Mouse (Mus musculus): ENCODE results near the gene Lekr1. TPM values are rescaled to one million over a fixed set of nuclear protein-coding genes. Genes with fewer than 3 reads are reported as not detected.

The Lekr1 gene
- polyA plus RNA-seq, 1 experiment from 2014 or later: 7.3 TPM

GRCm38 (mm10) chr3:65637313-65637712, 28.7 kb upstream of the Lekr1 start:
- Histone ChIP-seq H3K4me1 (peaks cover 12% of the 10 kb centered on the region; the same call in 1 of the 2 replicates), H3K27ac (no peak overlapping the region; the same call in 1 of the 2 replicates), H3K27me3 (replicated peaks) (no peaks in the 10 kb centered on the region), H3K36me3 (no peaks in the 10 kb centered on the region), H3K4me2 (no peak overlapping the region), H3K9me3 (no peaks in the 10 kb centered on the region), H3K4me3 (replicated peaks) (no peak overlapping the region), H3K9ac (no peak overlapping the region)
- 35% methylated on average over 7 of the region's 7 CpGs for WGBS
- peak; percentile 55; the same call in 1 of the 2 replicates for ATAC-seq (ENCODE audit: insufficient read depth, low FRiP score, low read depth)

DNA sequence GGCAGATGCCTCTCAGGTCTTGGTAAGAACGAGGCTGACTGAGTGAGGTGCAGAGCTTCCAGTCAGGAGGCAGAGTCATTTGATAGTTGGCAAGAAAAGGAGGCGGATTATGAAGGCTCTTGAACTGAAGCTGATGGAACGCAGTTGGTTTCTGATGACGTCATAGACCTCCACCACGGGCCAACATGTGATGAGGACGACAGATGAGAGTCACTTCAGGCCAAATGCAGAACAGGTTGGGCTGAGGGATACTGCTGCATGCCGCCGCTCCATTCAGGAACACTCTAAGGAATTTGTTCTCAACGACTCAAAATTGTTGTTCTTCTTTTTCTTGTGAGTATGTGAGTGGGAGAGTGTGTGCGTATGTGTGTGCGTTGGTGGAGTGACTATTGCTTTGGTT, 27.1 kb upstream of the Lekr1 start:
- H3K9me3 ChIP-seq: no peaks in the 10 kb centered on the region
- H3K4me3 ChIP-seq (replicated peaks): no peak overlapping the region
- no peak overlapping the region for H3K27ac ChIP-seq
- H3K4me2 ChIP-seq: no peak overlapping the region
- H3K36me3 ChIP-seq: no peaks in the 10 kb centered on the region
- ATAC-seq (ENCODE audit: insufficient read depth, low FRiP score, low read depth): no peak
- H3K9ac ChIP-seq: no peak overlapping the region
- H3K27me3 ChIP-seq (replicated peaks): no peaks in the 10 kb centered on the region
- H3K4me1 ChIP-seq: peaks cover 12% of the 10 kb centered on the region; the same call in 1 of the 2 replicates
- WGBS: 67% methylated on average over 11 of the region's 11 CpGs

- H3K9me3 ChIP-seq: no peaks in the 10 kb centered on the region
- peaks cover 9% of the 10 kb centered on the region; the same call in 1 of the 2 replicates for H3K4me1 ChIP-seq
- no peak overlapping the region for H3K4me2 ChIP-seq
- H3K27ac ChIP-seq: no peak overlapping the region
- no peaks in the 10 kb centered on the region for H3K27me3 ChIP-seq (replicated peaks)
- H3K4me3 ChIP-seq (replicated peaks): no peak overlapping the region
- no peak overlapping the region for H3K9ac ChIP-seq
- ATAC-seq (ENCODE audit: insufficient read depth, low FRiP score, low read depth): no peak
- H3K36me3 ChIP-seq: no peaks in the 10 kb centered on the region
- 50% methylated on average over 5 of the region's 5 CpGs for WGBS
Measured at GRCm38 (mm10) chr3:65639454-65640014, 26.5 kb upstream of the Lekr1 start.

GRCm38 (mm10) chr3:65642959-65643358, 23.1 kb upstream of the Lekr1 start:
- Histone ChIP-seq H3K36me3 (no peaks in the 10 kb centered on the region), H3K9ac (no peak overlapping the region), H3K4me3 (replicated peaks) (no peak overlapping the region), H3K4me1 (0 out of 2 replicates have a peak, but pooled peaks cover 5% of the 10 kb centered on the region), H3K27ac (no peak overlapping the region), H3K27me3 (replicated peaks) (no peaks in the 10 kb centered on the region), H3K4me2 (no peak overlapping the region), H3K9me3 (no peaks in the 10 kb centered on the region)
- ATAC-seq (ENCODE audit: insufficient read depth, low FRiP score, low read depth): no peak
- 78% methylated on average over 2 of the region's 2 CpGs for WGBS

GRCm38 (mm10) chr3:65643654-65644053, 22.4 kb upstream of the Lekr1 start:
- Histone ChIP-seq H3K9ac (no peak overlapping the region), H3K4me1 (0 out of 2 replicates have a peak, but pooled peaks cover 5% of the 10 kb centered on the region), H3K4me3 (replicated peaks) (no peak overlapping the region), H3K27me3 (replicated peaks) (no peaks in the 10 kb centered on the region), H3K36me3 (no peaks in the 10 kb centered on the region), H3K9me3 (no peaks in the 10 kb centered on the region), H3K4me2 (no peak overlapping the region), H3K27ac (no peak overlapping the region)
- ATAC-seq (ENCODE audit: insufficient read depth, low FRiP score, low read depth): no peak
- 70% methylated on average over 1 of the region's 1 CpGs for WGBS

- Histone ChIP-seq H3K4me3 (replicated peaks) (no peak overlapping the region), H3K9ac (no peak overlapping the region), H3K9me3 (no peaks in the 10 kb centered on the region), H3K36me3 (no peaks in the 10 kb centered on the region), H3K27ac (no peak overlapping the region), H3K27me3 (replicated peaks) (no peaks in the 10 kb centered on the region), H3K4me2 (no peak overlapping the region), H3K4me1 (no peaks in the 10 kb centered on the region)
- no peak for ATAC-seq (ENCODE audit: insufficient read depth, low FRiP score, low read depth)
- 51% methylated on average over 8 of the region's 8 CpGs for WGBS
Measured at GRCm38 (mm10) chr3:65647592-65647991, 18.4 kb upstream of the Lekr1 start.

DNA sequence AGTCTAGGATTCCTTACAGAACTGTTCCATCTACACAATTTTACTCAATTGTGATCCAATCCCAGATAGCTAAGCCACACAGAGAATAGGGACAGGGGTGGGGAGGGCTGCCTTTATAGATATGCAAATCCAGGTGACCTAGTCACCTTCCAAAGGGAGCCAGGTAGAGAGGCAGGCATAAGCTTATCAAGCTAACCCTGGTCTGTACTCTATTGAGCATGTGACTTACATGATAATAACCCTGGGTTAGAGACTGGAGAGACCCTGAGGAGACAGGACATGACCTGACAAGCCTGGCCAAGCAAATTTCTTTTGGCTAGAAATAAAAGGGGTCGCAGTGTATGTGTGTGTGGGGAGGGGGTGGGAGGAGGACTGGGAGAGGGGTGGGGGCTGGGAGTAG, 17.1 kb upstream of the Lekr1 start:
- Histone ChIP-seq H3K4me3 (replicated peaks) (no peak overlapping the region), H3K27ac (no peak overlapping the region), H3K9me3 (no peaks in the 10 kb centered on the region), H3K4me2 (no peak overlapping the region), H3K27me3 (replicated peaks) (no peaks in the 10 kb centered on the region), H3K4me1 (no peaks in the 10 kb centered on the region), H3K9ac (no peak overlapping the region), H3K36me3 (no peaks in the 10 kb centered on the region)
- WGBS: 53% methylated on average over 1 of the region's 1 CpGs
- peak; percentile 43; the same call in 1 of the 2 replicates for ATAC-seq (ENCODE audit: insufficient read depth, low FRiP score, low read depth)

- no peak for ATAC-seq (ENCODE audit: insufficient read depth, low FRiP score, low read depth)
- no peaks in the 10 kb centered on the region for H3K9me3 ChIP-seq
- no peak overlapping the region for H3K27ac ChIP-seq
- no peaks in the 10 kb centered on the region for H3K36me3 ChIP-seq
- no peak overlapping the region for H3K4me3 ChIP-seq (replicated peaks)
- H3K4me1 ChIP-seq: no peaks in the 10 kb centered on the region
- H3K27me3 ChIP-seq (replicated peaks): no peaks in the 10 kb centered on the region
- WGBS: 45% methylated on average over 7 of the region's 7 CpGs
- H3K9ac ChIP-seq: no peak overlapping the region
- no peak overlapping the region for H3K4me2 ChIP-seq
Measured at GRCm38 (mm10) chr3:65650156-65650815, 15.7 kb upstream of the Lekr1 start.

DNA sequence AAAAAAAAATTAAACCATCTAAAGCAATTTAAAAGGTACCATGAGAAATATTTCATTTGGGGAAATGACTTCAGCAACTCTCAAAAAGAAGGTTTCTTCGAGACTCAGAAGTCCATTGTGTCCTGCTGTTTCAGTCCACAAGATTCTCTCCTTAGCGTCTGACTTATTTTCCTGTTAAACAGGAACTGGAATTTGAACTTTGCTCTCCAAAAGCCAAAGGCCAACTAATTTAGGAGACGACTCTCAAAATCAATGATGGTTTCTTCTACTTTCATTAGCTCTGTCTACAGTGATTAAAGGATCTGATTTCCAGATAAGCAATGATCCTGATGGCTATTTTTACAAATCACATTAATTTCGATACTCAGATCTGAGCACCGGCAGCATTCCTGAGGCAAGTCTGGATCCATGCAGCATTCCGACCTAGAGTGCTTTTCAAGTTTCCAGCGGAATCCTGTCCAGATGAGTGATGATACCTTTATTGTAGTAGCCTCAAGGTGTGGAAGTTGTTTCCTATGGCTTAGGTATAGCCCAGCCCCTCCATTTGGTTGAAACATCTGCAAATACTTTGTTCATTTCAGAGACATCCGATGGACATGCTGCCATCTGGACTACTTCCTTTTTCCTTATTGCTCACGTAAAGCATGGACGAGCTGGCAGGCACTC, 11.4 kb upstream of the Lekr1 start:
- 37% methylated on average over 10 of the region's 10 CpGs for WGBS
- Histone ChIP-seq H3K4me1 (no peaks in the 10 kb centered on the region), H3K36me3 (no peaks in the 10 kb centered on the region), H3K9me3 (no peaks in the 10 kb centered on the region), H3K4me3 (replicated peaks) (no peak overlapping the region), H3K27ac (no peak overlapping the region), H3K9ac (no peak overlapping the region), H3K27me3 (replicated peaks) (no peaks in the 10 kb centered on the region), H3K4me2 (no peak overlapping the region)
- no peak for ATAC-seq (ENCODE audit: insufficient read depth, low FRiP score, low read depth)

DNA sequence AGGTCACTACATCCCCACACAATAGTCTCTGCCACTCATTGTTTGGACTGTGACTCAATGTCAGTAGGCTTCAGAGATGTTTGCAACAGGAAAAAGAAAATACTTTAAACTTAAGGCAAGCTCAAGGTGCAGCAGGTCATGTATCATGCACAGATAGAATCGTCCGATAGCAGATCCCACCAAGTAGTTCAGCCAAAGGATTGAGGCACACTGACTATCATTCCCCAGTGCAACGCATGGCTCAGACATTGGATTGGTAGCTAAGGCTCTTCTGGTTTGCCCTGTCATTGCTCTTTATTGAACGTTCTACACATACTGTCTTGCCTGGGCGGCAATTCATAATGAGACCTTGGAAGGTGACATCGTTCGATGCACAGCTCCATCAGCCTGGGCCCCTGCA, 9.6 kb upstream of the Lekr1 start:
- Histone ChIP-seq H3K36me3 (no peaks in the 10 kb centered on the region), H3K4me1 (no peaks in the 10 kb centered on the region), H3K4me3 (replicated peaks) (no peak overlapping the region), H3K4me2 (no peak overlapping the region), H3K9me3 (no peaks in the 10 kb centered on the region), H3K27me3 (replicated peaks) (no peaks in the 10 kb centered on the region), H3K27ac (no peak overlapping the region), H3K9ac (no peak overlapping the region)
- no peak for ATAC-seq (ENCODE audit: insufficient read depth, low FRiP score, low read depth)
- 71% methylated on average over 7 of the region's 7 CpGs for WGBS

DNA sequence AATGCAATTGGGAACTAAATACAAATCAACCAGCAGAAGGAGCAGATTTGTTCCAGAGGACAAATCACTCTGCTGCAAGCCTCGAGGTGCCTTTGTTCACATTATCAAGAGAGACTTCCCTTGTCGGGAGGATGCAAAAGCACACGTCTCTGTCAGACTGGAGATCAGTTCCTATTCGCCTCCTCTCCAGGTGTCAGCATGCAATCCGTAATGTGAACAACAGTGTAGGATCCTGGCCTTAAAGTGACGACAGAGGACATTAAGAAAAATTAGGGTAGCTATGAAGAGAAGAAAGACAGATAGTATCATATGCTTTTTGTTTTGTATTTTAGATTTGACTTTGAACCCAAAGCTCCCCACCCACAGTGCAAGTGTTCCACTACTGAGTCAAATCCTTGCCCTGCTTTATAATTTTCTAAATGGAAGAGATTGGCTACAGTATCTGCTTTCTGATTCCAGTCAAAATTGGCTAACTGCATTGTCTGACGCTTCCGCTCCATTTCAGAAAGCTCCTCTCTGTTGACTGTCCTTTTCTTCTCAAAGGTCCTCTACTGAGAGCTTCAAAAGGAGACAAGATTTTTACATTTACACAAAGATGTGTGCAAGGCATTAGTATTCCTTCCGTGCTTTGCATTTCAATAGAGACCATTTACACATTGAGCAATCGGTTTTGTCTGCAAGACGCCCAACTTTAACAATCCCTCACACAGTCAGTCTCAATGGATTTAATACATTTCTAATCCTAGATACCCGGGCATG, 8.9 kb upstream of the Lekr1 start:
- 62% methylated on average over 12 of the region's 12 CpGs for WGBS

More for the DNA sequence above, 8.9 kb upstream of the Lekr1 start:
- H3K4me2 ChIP-seq: no peak overlapping the region
- H3K4me3 ChIP-seq (replicated peaks): no peak overlapping the region
- H3K9me3 ChIP-seq: no peaks in the 10 kb centered on the region
- no peak overlapping the region for H3K9ac ChIP-seq
- no peaks in the 10 kb centered on the region for H3K4me1 ChIP-seq
- H3K27me3 ChIP-seq (replicated peaks): no peaks in the 10 kb centered on the region
- no peak overlapping the region for H3K27ac ChIP-seq
- no peaks in the 10 kb centered on the region for H3K36me3 ChIP-seq
- ATAC-seq (ENCODE audit: insufficient read depth, low FRiP score, low read depth): no peak

All from stomach, embryonic 15.5 days (tissue).